Mouse (Mus musculus) liver, embryonic 16.5 days (tissue): Measurements from ENCODE around the gene Itpr1. TPM values are rescaled to one million over a fixed set of nuclear protein-coding genes. Genes with fewer than 3 reads are reported as not detected.

Experiments used
- ATAC-seq: fragments of 200-750 bp; cut with Nextera tagmentation; 2 replicates; pipeline ENCODE4 v1.8.0; 2017; ENCODE audit warnings: low read depth, mild to moderate bottlenecking, moderate number of reproducible peaks, moderate library complexity
- H3K27ac ChIP-seq: fragments of 300-500 bp; sonication (generic); 2 replicates; pipeline ENCODE4 v1.5.1; 2014; ENCODE audit warnings: mild to moderate bottlenecking, low read length
- H3K27me3 ChIP-seq: fragments of 300-500 bp; sonication (generic); 2 replicates; pipeline ENCODE4 v1.6.1; 2014; ENCODE audit warnings: low read depth, low read length, mixed read lengths; ENCODE audit not compliant: control insufficient read depth, insufficient read depth
- H3K36me3 ChIP-seq: fragments of 300-500 bp; sonication (generic); 2 replicates; pipeline ENCODE4 v1.6.1; 2014; ENCODE audit warnings: mild to moderate bottlenecking; ENCODE audit not compliant: control insufficient read depth, insufficient read depth
- H3K4me1 ChIP-seq: fragments of 300-500 bp; sonication (generic); 2 replicates; pipeline ENCODE4 v1.6.1; 2014; ENCODE audit warnings: low read depth, low read length, mixed read lengths; ENCODE audit not compliant: control insufficient read depth
- H3K4me2 ChIP-seq: fragments of 300-500 bp; sonication (generic); 2 replicates; pipeline ENCODE4 v1.6.1; 2014; ENCODE audit warnings: low read depth, low read length, mixed read lengths
- H3K4me3 ChIP-seq: fragments of 300-500 bp; sonication (generic); 2 replicates; pipeline ENCODE4 v1.5.1; 2014; ENCODE audit warnings: low read depth, mild to moderate bottlenecking, low read length
- H3K9ac ChIP-seq: fragments of 300-500 bp; sonication (generic); 2 replicates; pipeline ENCODE4 v1.6.1; 2014; ENCODE audit warnings: low read depth, low read length
- H3K9me3 ChIP-seq: fragments of 300-500 bp; sonication (generic); replicated peaks from 2 replicates; pipeline ENCODE4 v1.6.1; 2016; ENCODE audit warnings: low read length; ENCODE audit not compliant: control insufficient read depth
- WGBS: fragments of 180-500 bp; shearing (Covaris S2); extraction: QIAGEN DNeasy Blood & Tissue Kit; methylation state at CpG from one replicate; pipeline ENCODE4 v1.1.7; 2014; ENCODE audit not compliant: insufficient replicate concordance; 5-methylcytosine and 5-hydroxymethylcytosine counted together
- polyA plus RNA-seq: library from polyadenylated mRNA; unstranded; fragments of >200 nt; fragmentation: Nextera tagmentation; extraction: Ambion mirVana; gene quantifications from 2 replicates; pipeline ENCODE4 v1.2.1, GENCODE M21; 2015

Gene Itpr1
- polyA plus RNA-seq, 1 experiment from 2014 or later = 2.9 TPM

DNA sequence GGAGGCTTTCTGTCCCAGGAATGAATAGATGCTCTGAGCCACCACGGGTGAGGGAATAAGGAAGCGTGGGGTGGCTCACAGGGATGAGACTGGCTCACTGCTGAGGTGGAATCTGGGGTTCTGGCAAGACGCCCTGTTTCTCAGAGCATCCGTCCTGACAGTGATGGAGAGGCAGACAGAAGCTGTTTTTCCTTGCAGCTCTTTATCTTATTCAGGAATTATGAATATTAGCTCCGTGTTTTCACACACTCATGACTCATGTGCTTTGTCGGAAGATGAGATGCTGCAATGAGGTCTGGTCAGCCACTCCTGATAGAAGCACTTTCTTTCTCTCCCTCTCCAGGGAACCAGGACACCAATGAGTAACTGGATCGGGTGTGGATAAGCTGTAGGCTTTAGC lies 231.5 kb downstream of the Itpr1 start:
- H3K4me3 ChIP-seq = no peak overlapping the region
- ATAC-seq = no peak
- no peaks in the 10 kb centered on the region for H3K27me3 ChIP-seq
- peaks cover 7% of the 10 kb centered on the region for H3K4me1 ChIP-seq
- 59% methylated on average over 7 of the region's 7 CpGs for WGBS
- H3K9ac ChIP-seq = no peak overlapping the region
- H3K9me3 ChIP-seq = no peaks in the 10 kb centered on the region
- peaks cover 3% of the 10 kb centered on the region; the same call in 1 of the 2 replicates for H3K36me3 ChIP-seq
- H3K4me2 ChIP-seq = no peak overlapping the region
- H3K27ac ChIP-seq = no peak overlapping the region

DNA sequence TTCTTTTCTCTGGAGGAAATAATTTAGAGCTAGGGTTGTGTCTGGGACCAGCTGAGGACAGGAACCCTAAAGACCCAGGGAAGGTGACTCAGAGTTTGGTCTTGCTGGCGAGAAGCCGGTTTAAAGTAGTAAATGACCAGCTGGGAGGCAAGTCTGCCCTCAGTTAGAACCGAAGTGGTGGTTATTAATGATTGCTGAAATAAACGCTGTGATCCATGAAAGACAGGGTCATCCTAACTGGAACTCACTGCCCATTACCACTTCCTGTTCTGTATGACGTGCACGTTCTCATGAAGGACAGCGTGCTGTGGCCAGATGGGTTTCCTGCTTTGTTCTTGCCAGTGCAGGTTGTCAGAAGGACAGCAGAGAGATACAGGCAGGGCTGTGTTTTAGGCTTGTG lies 232.1 kb downstream of the Itpr1 start:
- H3K27ac ChIP-seq = no peak overlapping the region
- H3K4me3 ChIP-seq = no peak overlapping the region
- H3K36me3 ChIP-seq = peaks cover 3% of the 10 kb centered on the region; the same call in 1 of the 2 replicates
- 47% methylated on average over 7 of the region's 7 CpGs for WGBS
- no peaks in the 10 kb centered on the region for H3K9me3 ChIP-seq
- no peak overlapping the region for H3K9ac ChIP-seq
- H3K4me1 ChIP-seq = peaks cover 7% of the 10 kb centered on the region
- H3K27me3 ChIP-seq = no peaks in the 10 kb centered on the region
- no peak for ATAC-seq
- H3K4me2 ChIP-seq = no peak overlapping the region

DNA sequence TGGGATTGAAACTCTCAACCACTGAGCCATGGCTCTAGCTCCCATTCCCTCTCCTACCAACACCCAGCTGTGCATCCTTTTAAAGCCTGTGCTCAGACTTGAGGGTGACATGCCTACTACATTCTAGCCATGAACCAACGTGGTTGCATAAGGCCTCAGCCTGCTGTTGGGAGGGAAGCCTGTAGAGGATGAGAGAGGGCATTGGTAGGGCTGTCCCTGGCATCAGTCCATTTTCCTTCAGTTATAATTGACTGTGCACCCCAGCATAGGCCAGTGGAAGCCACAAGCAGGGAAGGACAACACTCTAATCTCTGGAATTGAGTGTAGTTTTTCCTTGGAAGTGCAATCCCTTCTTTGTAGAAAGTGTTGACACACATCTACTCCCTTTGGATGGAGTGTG lies 233.9 kb downstream of the Itpr1 start:
- Histone ChIP-seq H3K27ac (no peak overlapping the region), H3K27me3 (no peaks in the 10 kb centered on the region), H3K36me3 (no peaks in the 10 kb centered on the region), H3K9ac (no peak overlapping the region), H3K4me3 (no peak overlapping the region), H3K9me3 (no peaks in the 10 kb centered on the region), H3K4me1 (peaks cover 7% of the 10 kb centered on the region), H3K4me2 (no peak overlapping the region)
- no peak for ATAC-seq
- 52% methylated on average over 1 of the region's 1 CpGs for WGBS

DNA sequence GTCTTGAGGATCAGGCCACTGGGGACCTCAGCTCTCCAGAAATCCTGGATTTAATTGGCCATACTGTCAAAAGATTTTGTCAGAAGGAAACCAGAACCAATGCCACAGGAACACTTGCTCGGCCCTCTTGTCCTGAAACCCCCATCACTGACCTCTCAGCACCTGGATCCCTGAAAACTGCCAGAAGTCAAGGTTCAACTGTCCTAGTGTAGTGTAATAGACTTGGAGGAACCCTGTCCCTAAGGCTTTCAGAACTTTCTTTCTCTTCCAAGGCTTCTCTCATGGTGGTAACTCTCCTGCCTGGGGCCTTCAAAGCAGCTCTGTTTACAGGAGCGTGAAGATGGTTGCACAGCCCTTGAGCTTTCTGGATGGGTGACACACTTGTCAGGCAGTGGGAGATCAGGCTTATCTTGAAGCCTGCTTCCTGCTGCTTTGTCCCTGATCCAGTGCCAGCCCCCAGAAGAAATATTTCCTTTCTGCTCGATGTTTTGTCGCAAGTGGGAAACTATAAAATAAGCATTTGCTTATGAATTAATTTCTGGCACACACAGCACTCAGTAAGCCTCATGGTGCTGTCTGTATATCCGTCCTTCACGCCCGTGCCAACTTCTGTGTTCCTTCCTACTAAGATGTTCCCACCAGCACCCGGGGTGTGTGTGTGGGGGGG lies 234.4 kb downstream of the Itpr1 start:
- ATAC-seq = no peak
- H3K9me3 ChIP-seq = no peaks in the 10 kb centered on the region
- WGBS = 50% methylated on average over 8 of the region's 8 CpGs
- H3K36me3 ChIP-seq = no peaks in the 10 kb centered on the region
- H3K9ac ChIP-seq = no peak overlapping the region
- no peak overlapping the region for H3K4me2 ChIP-seq
- H3K27ac ChIP-seq = no peak overlapping the region
- peaks cover 7% of the 10 kb centered on the region for H3K4me1 ChIP-seq
- H3K27me3 ChIP-seq = no peaks in the 10 kb centered on the region
- no peak overlapping the region for H3K4me3 ChIP-seq

DNA sequence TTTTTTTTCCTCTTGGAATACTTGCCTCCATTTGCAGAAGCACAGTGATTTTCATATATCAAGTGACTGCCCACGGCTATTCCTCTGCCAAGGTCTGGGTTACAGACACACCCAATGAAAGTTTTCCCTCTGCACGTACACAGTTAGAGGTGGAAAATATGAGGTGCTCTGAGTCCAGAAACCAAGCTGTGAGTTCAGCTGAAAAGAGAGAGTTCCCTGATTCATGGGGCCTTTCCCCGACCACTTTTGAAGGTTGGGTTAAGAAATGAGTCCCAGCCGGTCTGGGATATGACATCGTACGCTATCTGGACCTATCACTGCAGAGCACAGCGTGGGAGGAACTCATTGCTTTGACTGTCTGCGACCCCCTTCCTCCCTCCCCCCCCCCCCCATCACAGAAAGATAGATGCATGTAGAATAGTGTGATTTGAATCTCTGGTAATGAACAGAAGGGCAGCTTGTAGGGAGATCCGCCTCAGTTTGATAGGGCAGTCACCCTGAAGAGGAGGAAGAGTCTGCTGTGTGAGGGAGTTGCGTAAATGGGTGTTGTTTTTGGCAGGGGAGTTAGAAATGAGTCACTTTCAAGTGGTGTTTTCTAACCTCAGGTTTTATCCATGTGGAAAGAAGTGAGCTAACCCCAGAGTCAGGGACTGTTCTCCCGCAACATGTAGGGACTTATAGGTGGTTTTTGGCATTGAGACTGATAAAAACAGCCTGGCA lies 235.3 kb downstream of the Itpr1 start:
- 62% methylated on average over 11 of the region's 11 CpGs for WGBS
- Histone ChIP-seq H3K4me1 (peaks cover 7% of the 10 kb centered on the region), H3K4me2 (no peak overlapping the region), H3K9ac (no peak overlapping the region), H3K27ac (peak overlapping the region; percentile 39), H3K4me3 (no peak overlapping the region), H3K27me3 (no peaks in the 10 kb centered on the region), H3K9me3 (no peaks in the 10 kb centered on the region), H3K36me3 (no peaks in the 10 kb centered on the region)
- peak; percentile 66 for ATAC-seq

DNA sequence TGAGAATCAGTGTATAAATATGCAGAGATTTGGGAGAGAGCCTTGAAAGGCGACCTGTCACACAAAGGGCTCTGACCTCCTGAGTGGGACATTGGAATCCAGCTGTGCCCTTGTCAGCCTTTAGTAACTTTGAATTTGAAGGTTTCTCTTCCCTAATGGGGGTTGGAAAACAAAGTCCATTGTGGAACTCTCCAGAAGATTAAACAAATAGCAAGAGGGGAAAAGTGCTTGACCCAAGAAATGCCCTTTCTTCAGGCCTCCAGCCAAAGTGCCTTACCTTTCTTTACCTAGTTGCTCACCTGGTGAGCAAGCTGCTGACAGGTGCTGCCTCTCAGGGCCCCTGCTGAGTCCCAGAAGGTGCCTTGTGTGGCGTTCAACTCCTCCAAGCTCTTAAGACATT lies 236.0 kb downstream of the Itpr1 start:
- Histone ChIP-seq H3K4me1 (peaks cover 7% of the 10 kb centered on the region), H3K27me3 (no peaks in the 10 kb centered on the region), H3K9ac (no peak overlapping the region), H3K9me3 (no peaks in the 10 kb centered on the region), H3K27ac (peak overlapping the region; percentile 39), H3K4me2 (no peak overlapping the region), H3K4me3 (no peak overlapping the region), H3K36me3 (no peaks in the 10 kb centered on the region)
- no peak for ATAC-seq
- WGBS = 72% methylated on average over 2 of the region's 2 CpGs

DNA sequence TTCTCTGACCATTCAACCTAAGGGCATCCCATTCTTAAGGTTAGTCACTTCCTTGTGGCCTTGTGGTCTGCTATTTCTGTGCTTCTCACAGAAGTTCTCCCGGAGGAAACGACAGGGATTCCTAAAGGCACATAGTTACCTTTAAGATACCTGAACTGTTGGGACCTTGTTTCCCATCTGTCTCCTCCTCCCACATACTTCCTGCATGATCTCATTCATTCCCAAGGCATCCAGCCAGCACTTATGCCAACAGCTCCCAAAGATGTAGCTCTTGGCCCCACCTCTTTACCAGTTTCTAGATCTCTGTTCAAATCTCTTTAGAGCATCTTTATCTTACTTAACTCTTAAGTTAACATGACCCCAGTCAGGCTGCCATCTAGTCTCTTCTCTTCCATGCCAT lies 238.6 kb downstream of the Itpr1 start:
- Histone ChIP-seq H3K27me3 (no peaks in the 10 kb centered on the region), H3K4me1 (peaks cover 11% of the 10 kb centered on the region), H3K4me2 (no peak overlapping the region), H3K9me3 (no peaks in the 10 kb centered on the region), H3K36me3 (no peaks in the 10 kb centered on the region), H3K9ac (no peak overlapping the region), H3K27ac (no peak overlapping the region), H3K4me3 (no peak overlapping the region)
- no peak for ATAC-seq
- 42% methylated on average over 2 of the region's 2 CpGs for WGBS

DNA sequence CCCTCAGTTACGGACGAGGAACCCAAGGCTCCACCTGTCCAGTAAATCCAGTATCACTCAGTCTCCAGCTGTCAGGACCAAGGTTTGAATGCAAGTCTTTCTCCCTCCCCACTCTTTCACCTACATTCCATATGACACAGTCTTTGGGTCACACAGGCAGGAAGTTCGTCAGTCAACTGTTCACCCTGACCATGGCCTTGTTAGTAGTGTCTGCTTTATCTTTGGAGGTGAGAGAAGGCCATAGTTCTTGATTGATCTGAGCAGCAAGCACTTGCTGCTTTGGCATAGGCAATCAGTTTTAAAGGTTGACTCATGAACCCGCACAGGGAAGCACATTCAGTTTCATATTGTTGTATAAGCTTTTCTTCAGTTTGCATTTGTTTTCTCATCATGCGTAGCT lies 240.7 kb downstream of the Itpr1 start:
- 73% methylated on average over 5 of the region's 5 CpGs for WGBS

DNA sequence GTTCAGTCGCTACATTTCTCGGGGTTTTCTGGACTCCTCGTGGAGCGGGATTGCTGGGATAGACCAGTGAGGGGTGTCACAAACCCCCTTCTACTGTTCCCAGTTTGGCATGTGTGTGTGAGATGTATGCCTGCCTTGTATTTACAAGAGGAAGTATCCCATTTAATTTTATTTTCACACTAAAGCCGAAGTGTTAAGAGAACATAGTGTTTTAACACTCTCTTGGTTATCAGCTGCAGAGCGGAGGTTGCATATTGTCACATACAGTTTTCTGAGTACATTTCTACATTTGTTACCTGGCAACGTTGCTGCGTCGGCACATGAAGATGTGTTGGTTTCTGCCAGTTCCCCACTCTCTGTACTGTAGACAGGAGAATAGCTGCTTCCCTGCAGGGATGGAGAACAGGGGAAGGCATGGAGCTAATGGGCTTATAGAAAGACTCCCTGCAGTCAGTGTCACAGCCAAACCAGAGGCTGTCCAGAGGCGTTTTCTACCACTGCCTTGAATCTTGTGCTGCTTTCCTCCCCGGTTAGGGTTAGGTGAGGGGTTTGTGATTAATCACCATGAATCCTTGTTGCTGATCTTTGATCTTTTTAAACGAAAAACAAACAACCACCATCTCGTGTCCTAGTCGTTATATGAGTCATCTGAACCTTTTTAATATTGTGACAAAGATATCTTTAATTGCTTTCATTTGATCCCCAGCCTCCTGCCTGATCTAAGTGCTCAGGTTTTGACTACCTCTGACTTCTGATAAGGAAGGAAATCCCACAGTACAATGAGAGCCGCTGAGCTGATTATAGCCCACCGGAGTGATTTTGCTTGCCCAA lies 241.4 kb downstream of the Itpr1 start:
- ATAC-seq = no peak
- H3K4me3 ChIP-seq = no peak overlapping the region
- 76% methylated on average over 16 of the region's 16 CpGs for WGBS
- H3K9me3 ChIP-seq = no peaks in the 10 kb centered on the region
- no peaks in the 10 kb centered on the region for H3K27me3 ChIP-seq
- H3K4me1 ChIP-seq = peaks cover 12% of the 10 kb centered on the region
- no peaks in the 10 kb centered on the region for H3K36me3 ChIP-seq
- no peak overlapping the region for H3K9ac ChIP-seq
- no peak overlapping the region for H3K27ac ChIP-seq
- no peak overlapping the region for H3K4me2 ChIP-seq

More for the DNA sequence above, 240.7 kb downstream of the Itpr1 start:
- Histone ChIP-seq H3K4me1 (peaks cover 15% of the 10 kb centered on the region), H3K36me3 (no peaks in the 10 kb centered on the region), H3K9ac (no peak overlapping the region), H3K9me3 (no peaks in the 10 kb centered on the region), H3K4me2 (no peak overlapping the region), H3K27me3 (no peaks in the 10 kb centered on the region), H3K27ac (no peak overlapping the region), H3K4me3 (no peak overlapping the region)
- no peak for ATAC-seq
